ENCODE assay signal across 8 mouse cellular contexts in genomic region chr17:24894995-24895547, GRCm38 (mm10). TPM values are rescaled to one million over a fixed set of nuclear protein-coding genes. Genes with fewer than 3 reads are reported as not detected.
DNase-seq lines count a peak whose midpoint lies in the region; ATAC-seq and TF ChIP-seq lines count a peak whose summit lies in the region.

TSS of gene Eme2 (minus strand) at chr17:24895087.
TSS of gene Mrps34 (plus strand) at chr17:24895116.

- H3K27me3 ChIP-seq in forebrain, postnatal 0 days (ENCODE audit: insufficient read depth, low read length) = no peaks in the 10 kb centered on the region
- no peaks in the 10 kb centered on the region for H3K27me3 ChIP-seq in lung, embryonic 15.5 days
- H3K27me3 ChIP-seq in thymus, adult 2 months (ENCODE audit: control insufficient read depth, insufficient read depth, low read length) = no peaks in the 10 kb centered on the region

- H3K27ac ChIP-seq in forebrain, postnatal 0 days (ENCODE audit: low read depth, low read length) = peak within 1 kb of the TSS; percentile 90
- peak within 1 kb of the TSS; percentile 94 for H3K27ac ChIP-seq in layer of hippocampus, adult 2 months
- peak within 1 kb of the TSS; percentile 80 for H3K27ac ChIP-seq in lung, embryonic 15.5 days
- peak within 1 kb of the TSS; percentile 38; the same call in 1 of the 2 replicates for H3K27ac ChIP-seq in olfactory bulb, adult 2 months (ENCODE audit: insufficient read depth, low read depth, low read length)
- H3K27ac ChIP-seq in thymus, adult 2 months (ENCODE audit: control insufficient read depth, insufficient read depth, low read length) = peak within 1 kb of the TSS; percentile 67

- peak within 1 kb of the TSS; percentile 91 for H3K9ac ChIP-seq in forebrain, postnatal 0 days
- peak within 1 kb of the TSS; percentile 86 for H3K9ac ChIP-seq in lung, embryonic 15.5 days

- under 1% methylated on average over 62 of the region's 62 CpGs for WGBS in forebrain, postnatal 0 days
- under 1% methylated on average over 61 of the region's 62 CpGs for whole genome bisulfite sequencing in lung, embryonic 15.5 days
- WGBS in olfactory bulb, adult 2 months = under 1% methylated on average over 62 of the region's 62 CpGs
- under 1% methylated on average over 62 of the region's 62 CpGs for WGBS in thymus, adult 2 months

- no peak for TF ChIP-seq CTCF in forebrain, postnatal 0 days (IDR thresholded peaks at IDR 0.05; ENCODE audit: low read depth)
- TF ChIP-seq CTCF in layer of hippocampus, adult 2 months (conservative IDR thresholded peaks at IDR 0.05) = no peak
- 0 out of 2 replicates have a peak, but pooled peaks have one; percentile 2 for TF ChIP-seq CTCF in olfactory bulb, adult 2 months (IDR thresholded peaks at IDR 0.05; ENCODE audit: insufficient read depth, low read depth, low read length)
- TF ChIP-seq CTCF in thymus, adult 2 months (IDR thresholded peaks at IDR 0.05; ENCODE audit: borderline replicate concordance, control insufficient read depth, extremely low read depth, insufficient read depth, low read length, poor library complexity) = 0 out of 2 replicates have a peak, but pooled peaks have one; percentile 22

- TF ChIP-seq POLR2A in olfactory bulb, adult 2 months (IDR thresholded peaks at IDR 0.05; ENCODE audit: insufficient read depth, low read depth, low read length) = peak; percentile 56; the same call in 1 of the 2 replicates
- TF ChIP-seq POLR2A in thymus, adult 2 months (IDR thresholded peaks at IDR 0.05; ENCODE audit: control insufficient read depth, extremely low read depth, insufficient read depth, low read length, poor library complexity) = 0 out of 2 replicates have a peak, but pooled peaks have one; percentile 36

- DNase-seq in MEL-GATA-1-ER (ENCODE audit: extremely low read depth, low read depth) = peak; percentile 81
- DNase-seq in cerebellum, adult 18-20 months = peak; percentile 84 to 85
- peak; percentile 91 for DNase-seq in forebrain, postnatal 0 days
- peak; percentile 82 to 85 for DNase-seq in heart, postnatal 36 days
- peak; percentile 81 to 87 for DNase-seq in layer of hippocampus, adult 2 months (ENCODE audit: low spot score in 2 of 2)
- peak; percentile 71 for DNase-seq in thymus, adult 2 months

- H3K9me3 ChIP-seq in forebrain, postnatal 0 days (ENCODE audit: low read length) = no peaks in the 10 kb centered on the region
- no peaks in the 10 kb centered on the region for H3K9me3 ChIP-seq in lung, embryonic 15.5 days

- peaks cover 64% of the 10 kb centered on the region for H3K36me3 ChIP-seq in forebrain, postnatal 0 days (ENCODE audit: insufficient read depth)
- peaks cover 60% of the 10 kb centered on the region for H3K36me3 ChIP-seq in lung, embryonic 15.5 days
- peaks cover 26% of the 10 kb centered on the region for H3K36me3 ChIP-seq in thymus, adult 2 months (ENCODE audit: control insufficient read depth, insufficient read depth, low read length)

- H3K4me3 ChIP-seq in forebrain, postnatal 0 days (ENCODE audit: low read depth, low read length) = peak within 1 kb of the TSS; percentile 77
- H3K4me3 ChIP-seq in layer of hippocampus, adult 2 months = peak within 1 kb of the TSS; percentile 96
- H3K4me3 ChIP-seq in lung, embryonic 15.5 days = peak within 1 kb of the TSS; percentile 95
- H3K4me3 ChIP-seq in olfactory bulb, adult 2 months (ENCODE audit: insufficient read depth, low read depth, low read length) = peak within 1 kb of the TSS; percentile 66
- peak within 1 kb of the TSS; percentile 71 for H3K4me3 ChIP-seq in thymus, adult 2 months (ENCODE audit: control insufficient read depth, insufficient read depth, low read length)

- intact Hi-C loops in heart, postnatal 36 days (cut with DNase I) = loop anchor here (10.0 kb wide), 1 partner anchor 480 kb away; the partner anchor contains the start of gene Rnps1

- H3K4me1 ChIP-seq in forebrain, postnatal 0 days (ENCODE audit: insufficient read depth) = peaks cover 20% of the 10 kb centered on the region
- peaks cover 33% of the 10 kb centered on the region for H3K4me1 ChIP-seq in lung, embryonic 15.5 days
- H3K4me1 ChIP-seq in olfactory bulb, adult 2 months (ENCODE audit: control insufficient read depth, insufficient read depth, low read length) = peaks cover 42% of the 10 kb centered on the region
- peaks cover 26% of the 10 kb centered on the region for H3K4me1 ChIP-seq in thymus, adult 2 months (replicated peaks; ENCODE audit: control insufficient read depth, insufficient read depth, low read length)

- H3K4me2 ChIP-seq in forebrain, postnatal 0 days (ENCODE audit: low read depth) = peak within 1 kb of the TSS; percentile 97
- H3K4me2 ChIP-seq in lung, embryonic 15.5 days = peak within 1 kb of the TSS; percentile 93

- peak; percentile 75 for ATAC-seq in forebrain, postnatal 0 days
- peak; percentile 28 for ATAC-seq in lung, embryonic 15.5 days (ENCODE audit: borderline replicate concordance, extremely low read depth, low FRiP score, low TSS enrichment)

RNA-seq across cellular contexts. Expression of gene Eme2, which starts in this region (rescaled TPM):
- total RNA-seq in forebrain, postnatal 0 days (2014; rRNA removed) = 35.6 and 36.6 TPM in 2 replicates
- polyA plus RNA-seq in forebrain, postnatal 0 days (2015; fragmentation: Nextera tagmentation; extraction: Ambion mirVana) = 14.7 and 17.9 TPM in 2 replicates
- total RNA-seq in heart, postnatal 36 days (2021) = 10 to 100 TPM; 18.8 to 19.0 TPM
- total RNA-seq in layer of hippocampus, adult 2 months (2021) = 10 to 100 TPM; 66.9 to 72.7 TPM
- polyA plus RNA-seq in lung, embryonic 15.5 days (2015; fragmentation: Nextera tagmentation; extraction: Ambion mirVana) = 28.5 and 30.4 TPM in 2 replicates
- polyA plus RNA-seq in olfactory bulb, adult 2 months (2012; ENCODE audit: insufficient read depth, insufficient read length, low replicate concordance, missing spikeins) = not detected in 2 replicates
- polyA plus RNA-seq in thymus, adult 2 months (2012; rRNA removed) = 48.2 and 55.3 TPM in 2 replicates

RNA-seq across cellular contexts. Expression of gene Mrps34, which starts in this region (rescaled TPM):
- total RNA-seq in forebrain, postnatal 0 days (2014; rRNA removed) = 39.5 and 45.5 TPM in 2 replicates
- polyA plus RNA-seq in forebrain, postnatal 0 days (2015; fragmentation: Nextera tagmentation; extraction: Ambion mirVana) = 128 and 138 TPM in 2 replicates
- total RNA-seq in heart, postnatal 36 days (2021) = 100 to 1,000 TPM; 103 to 113 TPM
- total RNA-seq in layer of hippocampus, adult 2 months (2021) = 10 to 100 TPM; 80.4 to 85.1 TPM
- polyA plus RNA-seq in lung, embryonic 15.5 days (2015; fragmentation: Nextera tagmentation; extraction: Ambion mirVana) = 89.0 and 92.0 TPM in 2 replicates
- polyA plus RNA-seq in olfactory bulb, adult 2 months (2012; ENCODE audit: insufficient read depth, insufficient read length, low replicate concordance, missing spikeins) = not detected in 2 replicates
- polyA plus RNA-seq in thymus, adult 2 months (2012; rRNA removed) = 146 and 152 TPM in 2 replicates

Comparison
In these comparisons a context has a peak if more than half of its experiments do, and no peak if none do; other contexts are left out.
1. Peak in every context shown above with its lines: DNase-seq, ATAC-seq, H3K4me3 ChIP-seq and H3K27ac ChIP-seq.
2. RNA of gene Mrps34 (polyA plus RNA-seq): 146 to 152 TPM in thymus, adult 2 months, 128 to 138 TPM in forebrain, postnatal 0 days and 89.0 to 92.0 TPM in lung, embryonic 15.5 days; not detected in olfactory bulb, adult 2 months; every median in the first group is over 10 times any median in the second.
3. H3K27ac ChIP-seq: peak in every context shown above with its lines; median percentile 94 in layer of hippocampus, adult 2 months; 90 in forebrain, postnatal 0 days; 80 in lung, embryonic 15.5 days; 67 in thymus, adult 2 months; 38 in olfactory bulb, adult 2 months.
4. CTCF ChIP-seq: peak in olfactory bulb, adult 2 months (single experiment) and thymus, adult 2 months (single experiment); none in forebrain, postnatal 0 days (single experiment) and layer of hippocampus, adult 2 months (single experiment).